Mouse (Mus musculus): Measurements from ENCODE around the gene Adamts7. TPM values are rescaled to one million over a fixed set of nuclear protein-coding genes. Genes with fewer than 3 reads are reported as not detected.

Gene Adamts7
- polyA plus RNA-seq, 1 experiment from 2014 or later: 11.4 TPM

GRCm38 (mm10) chr9:90216259-90217001 is 53.6 kb downstream of the Adamts7 start:
- no peak overlapping the region for H3K27ac ChIP-seq (ENCODE audit: low read depth, low read length)
- no peaks in the 10 kb centered on the region for H3K9me3 ChIP-seq (ENCODE audit: control insufficient read depth, low read length)
- H3K4me3 ChIP-seq (ENCODE audit: low read depth, low read length): no peak overlapping the region
- H3K27me3 ChIP-seq (ENCODE audit: control insufficient read depth, insufficient read depth, low read length): no peaks in the 10 kb centered on the region
- no peaks in the 10 kb centered on the region for H3K36me3 ChIP-seq (ENCODE audit: control insufficient read depth, insufficient read depth, low read length)
- H3K4me1 ChIP-seq (ENCODE audit: control insufficient read depth, insufficient read depth, low read length): no peaks in the 10 kb centered on the region
- no peak overlapping the region for H3K9ac ChIP-seq (ENCODE audit: low read length)
- no peak overlapping the region for H3K4me2 ChIP-seq
- no peak for DNase-seq (ENCODE audit: low spot score, missing footprints)
- no peak for ATAC-seq (ENCODE audit: low FRiP score)
- 84% methylated on average over 11 of the region's 11 CpGs for WGBS

- H3K4me3 ChIP-seq (ENCODE audit: low read depth, low read length): no peak overlapping the region
- no peak overlapping the region for H3K4me2 ChIP-seq
- no peaks in the 10 kb centered on the region for H3K9me3 ChIP-seq (ENCODE audit: control insufficient read depth, low read length)
- DNase-seq (ENCODE audit: low spot score, missing footprints) (no peak), ATAC-seq (ENCODE audit: low FRiP score) (no peak)
- H3K4me1 ChIP-seq (ENCODE audit: control insufficient read depth, insufficient read depth, low read length): no peaks in the 10 kb centered on the region
- H3K27me3 ChIP-seq (ENCODE audit: control insufficient read depth, insufficient read depth, low read length): no peaks in the 10 kb centered on the region
- no peak overlapping the region for H3K27ac ChIP-seq (ENCODE audit: low read depth, low read length)
- no peak overlapping the region for H3K9ac ChIP-seq (ENCODE audit: low read length)
- no peaks in the 10 kb centered on the region for H3K36me3 ChIP-seq (ENCODE audit: control insufficient read depth, insufficient read depth, low read length)
- WGBS: 44% methylated on average over 4 of the region's 4 CpGs
These were observed 54.6 kb downstream of the Adamts7 start for GRCm38 (mm10) chr9:90217501-90217900.

GRCm38 (mm10) chr9:90222275-90222674 is 59.4 kb downstream of the Adamts7 start:
- ATAC-seq (ENCODE audit: low FRiP score): no peak
- H3K36me3 ChIP-seq (ENCODE audit: control insufficient read depth, insufficient read depth, low read length): no peaks in the 10 kb centered on the region
- WGBS: 95% methylated on average over 3 of the region's 3 CpGs

GRCm38 (mm10) chr9:90226081-90226741 is 63.3 kb downstream of the Adamts7 start:
- WGBS: 94% methylated on average over 21 of the region's 21 CpGs
- ATAC-seq (ENCODE audit: low FRiP score): no peak; the same call in 1 of the 2 replicates
- H3K27ac ChIP-seq (ENCODE audit: low read depth, low read length): no peak overlapping the region
- no peak overlapping the region for H3K9ac ChIP-seq (ENCODE audit: low read length)
- no peak overlapping the region for H3K4me3 ChIP-seq (ENCODE audit: low read depth, low read length)
- no peaks in the 10 kb centered on the region for H3K4me1 ChIP-seq (ENCODE audit: control insufficient read depth, insufficient read depth, low read length)
- no peaks in the 10 kb centered on the region for H3K36me3 ChIP-seq (ENCODE audit: control insufficient read depth, insufficient read depth, low read length)
- no peak overlapping the region for H3K4me2 ChIP-seq
- peak; percentile 64 for DNase-seq (ENCODE audit: low spot score, missing footprints)
- no peaks in the 10 kb centered on the region for H3K27me3 ChIP-seq (ENCODE audit: control insufficient read depth, insufficient read depth, low read length)
- no peaks in the 10 kb centered on the region for H3K9me3 ChIP-seq (ENCODE audit: control insufficient read depth, low read length)

More at GRCm38 (mm10) chr9:90222275-90222674, 59.4 kb downstream of the Adamts7 start:
- Histone ChIP-seq H3K9me3 (ENCODE audit: control insufficient read depth, low read length) (no peaks in the 10 kb centered on the region), H3K9ac (ENCODE audit: low read length) (no peak overlapping the region), H3K27ac (ENCODE audit: low read depth, low read length) (no peak overlapping the region), H3K4me2 (no peak overlapping the region), H3K4me1 (ENCODE audit: control insufficient read depth, insufficient read depth, low read length) (no peaks in the 10 kb centered on the region), H3K4me3 (ENCODE audit: low read depth, low read length) (no peak overlapping the region), H3K27me3 (ENCODE audit: control insufficient read depth, insufficient read depth, low read length) (no peaks in the 10 kb centered on the region)
- DNase-seq (ENCODE audit: low spot score, missing footprints): no peak

GRCm38 (mm10) chr9:90226742-90227096 is 63.9 kb downstream of the Adamts7 start:
- H3K4me3 ChIP-seq (ENCODE audit: low read depth, low read length): no peak overlapping the region
- 89% methylated on average over 2 of the region's 2 CpGs for WGBS
- H3K36me3 ChIP-seq (ENCODE audit: control insufficient read depth, insufficient read depth, low read length): no peaks in the 10 kb centered on the region
- no peak overlapping the region for H3K4me2 ChIP-seq
- no peak overlapping the region for H3K9ac ChIP-seq (ENCODE audit: low read length)
- H3K9me3 ChIP-seq (ENCODE audit: control insufficient read depth, low read length): no peaks in the 10 kb centered on the region
- no peak overlapping the region for H3K27ac ChIP-seq (ENCODE audit: low read depth, low read length)
- H3K4me1 ChIP-seq (ENCODE audit: control insufficient read depth, insufficient read depth, low read length): no peaks in the 10 kb centered on the region
- 0 out of 2 replicates have a peak, but pooled peaks have one; percentile 22 for ATAC-seq (ENCODE audit: low FRiP score)
- DNase-seq (ENCODE audit: low spot score, missing footprints): no peak
- no peaks in the 10 kb centered on the region for H3K27me3 ChIP-seq (ENCODE audit: control insufficient read depth, insufficient read depth, low read length)

- no peaks in the 10 kb centered on the region for H3K4me1 ChIP-seq (ENCODE audit: control insufficient read depth, insufficient read depth, low read length)
- no peaks in the 10 kb centered on the region for H3K9me3 ChIP-seq (ENCODE audit: control insufficient read depth, low read length)
- no peaks in the 10 kb centered on the region for H3K27me3 ChIP-seq (ENCODE audit: control insufficient read depth, insufficient read depth, low read length)
- H3K9ac ChIP-seq (ENCODE audit: low read length): no peak overlapping the region
- no peak for ATAC-seq (ENCODE audit: low FRiP score)
- no peak overlapping the region for H3K27ac ChIP-seq (ENCODE audit: low read depth, low read length)
- H3K36me3 ChIP-seq (ENCODE audit: control insufficient read depth, insufficient read depth, low read length): no peaks in the 10 kb centered on the region
- no peak for DNase-seq (ENCODE audit: low spot score, missing footprints)
- 81% methylated on average over 12 of the region's 12 CpGs for WGBS
- no peak overlapping the region for H3K4me3 ChIP-seq (ENCODE audit: low read depth, low read length)
- no peak overlapping the region for H3K4me2 ChIP-seq
These were observed 64.3 kb downstream of the Adamts7 start for GRCm38 (mm10) chr9:90227171-90227570.

- ATAC-seq (ENCODE audit: low FRiP score) (no peak), DNase-seq (ENCODE audit: low spot score, missing footprints) (peak; percentile 71)
- H3K4me3 ChIP-seq (ENCODE audit: low read depth, low read length): no peak overlapping the region
- no peaks in the 10 kb centered on the region for H3K36me3 ChIP-seq (ENCODE audit: control insufficient read depth, insufficient read depth, low read length)
- H3K4me1 ChIP-seq (ENCODE audit: control insufficient read depth, insufficient read depth, low read length): no peaks in the 10 kb centered on the region
- no peaks in the 10 kb centered on the region for H3K9me3 ChIP-seq (ENCODE audit: control insufficient read depth, low read length)
- 91% methylated on average over 8 of the region's 8 CpGs for WGBS
- no peak overlapping the region for H3K9ac ChIP-seq (ENCODE audit: low read length)
- no peak overlapping the region for H3K4me2 ChIP-seq
- H3K27me3 ChIP-seq (ENCODE audit: control insufficient read depth, insufficient read depth, low read length): no peaks in the 10 kb centered on the region
- no peak overlapping the region for H3K27ac ChIP-seq (ENCODE audit: low read depth, low read length)
These were observed 70.2 kb downstream of the Adamts7 start for GRCm38 (mm10) chr9:90232781-90233690.

- ATAC-seq (ENCODE audit: low FRiP score): 0 out of 2 replicates have a peak, but pooled peaks have one; percentile 19
These were observed 71.1 kb downstream of the Adamts7 start for GRCm38 (mm10) chr9:90233906-90234419.

More at GRCm38 (mm10) chr9:90233906-90234419, 71.1 kb downstream of the Adamts7 start:
- H3K36me3 ChIP-seq (ENCODE audit: control insufficient read depth, insufficient read depth, low read length): no peaks in the 10 kb centered on the region
- DNase-seq (ENCODE audit: low spot score, missing footprints): peak; percentile 75
- H3K27me3 ChIP-seq (ENCODE audit: control insufficient read depth, insufficient read depth, low read length): no peaks in the 10 kb centered on the region
- H3K4me3 ChIP-seq (ENCODE audit: low read depth, low read length): no peak overlapping the region
- no peaks in the 10 kb centered on the region for H3K9me3 ChIP-seq (ENCODE audit: control insufficient read depth, low read length)
- WGBS: 92% methylated on average over 5 of the region's 5 CpGs
- H3K9ac ChIP-seq (ENCODE audit: low read length): no peak overlapping the region
- H3K4me2 ChIP-seq: no peak overlapping the region
- H3K27ac ChIP-seq (ENCODE audit: low read depth, low read length): no peak overlapping the region
- no peaks in the 10 kb centered on the region for H3K4me1 ChIP-seq (ENCODE audit: control insufficient read depth, insufficient read depth, low read length)
